8 mouse cellular contexts compared by ENCODE assay signal in genomic region chr1:133047575-133047974, GRCm38 (mm10). TPM values are rescaled to one million over a fixed set of nuclear protein-coding genes. Genes with fewer than 3 reads are reported as not detected.
A peak's percentile ranks its signal among the peaks of the same experiment; 100 is the strongest.
DNase-seq lines count a peak whose midpoint lies in the region; ATAC-seq lines count a peak whose summit lies in the region.

No protein-coding gene starts in this region.

- 0 out of 2 replicates have a peak overlapping the region, but pooled peaks have one; percentile 5 for H3K27ac ChIP-seq in embryonic facial prominence, embryonic 11.5 days (replicated peaks; ENCODE audit: low read depth, low read length)
- peak overlapping the region; percentile 97 for H3K27ac ChIP-seq in hindbrain, embryonic 12.5 days
- H3K27ac ChIP-seq in midbrain, embryonic 12.5 days (replicated peaks) = peak overlapping the region; percentile 96

- peak overlapping the region; percentile 83 for H3K4me3 ChIP-seq in embryonic facial prominence, embryonic 11.5 days (ENCODE audit: low read depth, low read length)
- H3K4me3 ChIP-seq in hindbrain, embryonic 12.5 days = peak overlapping the region; percentile 86
- H3K4me3 ChIP-seq in midbrain, embryonic 12.5 days = peak overlapping the region; percentile 87

- no peaks in the 10 kb centered on the region for H3K27me3 ChIP-seq in embryonic facial prominence, embryonic 11.5 days (ENCODE audit: control insufficient read depth, insufficient read depth, low read length)
- no peaks in the 10 kb centered on the region for H3K27me3 ChIP-seq in hindbrain, embryonic 12.5 days
- H3K27me3 ChIP-seq in midbrain, embryonic 12.5 days = no peaks in the 10 kb centered on the region

- H3K9me3 ChIP-seq in embryonic facial prominence, embryonic 11.5 days (replicated peaks; ENCODE audit: control insufficient read depth, low read length) = no peaks in the 10 kb centered on the region
- no peaks in the 10 kb centered on the region for H3K9me3 ChIP-seq in hindbrain, embryonic 12.5 days (replicated peaks)
- no peaks in the 10 kb centered on the region for H3K9me3 ChIP-seq in midbrain, embryonic 12.5 days

- 47% methylated on average over 8 of the region's 8 CpGs for WGBS in embryonic facial prominence, embryonic 11.5 days
- 33% methylated on average over 8 of the region's 8 CpGs for WGBS in hindbrain, embryonic 12.5 days
- WGBS in midbrain, embryonic 12.5 days = 43% methylated on average over 8 of the region's 8 CpGs

- H3K4me2 ChIP-seq in embryonic facial prominence, embryonic 11.5 days (ENCODE audit: low read depth, low read length) = peak overlapping the region; percentile 91
- H3K4me2 ChIP-seq in hindbrain, embryonic 12.5 days (replicated peaks) = peak overlapping the region; percentile 87
- peak overlapping the region; percentile 85 for H3K4me2 ChIP-seq in midbrain, embryonic 12.5 days (replicated peaks)

- no peaks in the 10 kb centered on the region for H3K36me3 ChIP-seq in embryonic facial prominence, embryonic 11.5 days (replicated peaks; ENCODE audit: control insufficient read depth, insufficient read depth, low read depth, low read length)
- no peaks in the 10 kb centered on the region for H3K36me3 ChIP-seq in hindbrain, embryonic 12.5 days
- no peaks in the 10 kb centered on the region for H3K36me3 ChIP-seq in midbrain, embryonic 12.5 days

- peak overlapping the region; percentile 97; the same call in 1 of the 2 replicates for H3K9ac ChIP-seq in embryonic facial prominence, embryonic 11.5 days (replicated peaks; ENCODE audit: low read length)
- peak overlapping the region; percentile 98 for H3K9ac ChIP-seq in hindbrain, embryonic 12.5 days
- peak overlapping the region; percentile 97 for H3K9ac ChIP-seq in midbrain, embryonic 12.5 days (replicated peaks)

- peak; percentile 94 for DNase-seq in heart, adult 11 months
- DNase-seq in heart, postnatal 4 days = no peak
- DNase-seq in embryonic facial prominence, embryonic 11.5 days (ENCODE audit: low spot score) = no peak
- DNase-seq in cerebellum, adult 9-10 months = no peak
- no peak for DNase-seq in frontal cortex, postnatal 14 days (ENCODE audit: low spot score in 2 of 2)

- peaks cover 6% of the 10 kb centered on the region for H3K4me1 ChIP-seq in embryonic facial prominence, embryonic 11.5 days (ENCODE audit: control insufficient read depth, insufficient read depth, low read length)
- peaks cover 58% of the 10 kb centered on the region for H3K4me1 ChIP-seq in hindbrain, embryonic 12.5 days
- H3K4me1 ChIP-seq in midbrain, embryonic 12.5 days = peaks cover 59% of the 10 kb centered on the region

- no peak for ATAC-seq in embryonic facial prominence, embryonic 11.5 days (replicated peaks; ENCODE audit: insufficient number of reproducible peaks, low FRiP score, low TSS enrichment, low read depth)
- no peak for ATAC-seq in hindbrain, embryonic 12.5 days (ENCODE audit: low FRiP score)
- ATAC-seq in midbrain, embryonic 12.5 days (ENCODE audit: low FRiP score, low read depth) = no peak
- no peak for ATAC-seq in monocyte, adult 5-6 weeks (replicated peaks; ENCODE audit: insufficient number of reproducible peaks, low FRiP score, low TSS enrichment, poor library complexity, severe bottlenecking)

RNA-seq across cellular contexts. Expression of gene Pik3c2b, which starts 2.1 kb away (rescaled TPM):
- total RNA-seq in heart, postnatal 4 days (2021) = 10 to 100 TPM; 29.8 to 30.8 TPM
- polyA plus RNA-seq in embryonic facial prominence, embryonic 11.5 days (2014; fragmentation: Nextera tagmentation; extraction: Ambion mirVana) = 6.5 and 8.2 TPM in 2 replicates
- 17.0 and 19.8 TPM in 2 replicates for polyA plus RNA-seq in hindbrain, embryonic 12.5 days (2016; fragmentation: Nextera tagmentation; extraction: Ambion mirVana)
- 21.3 and 21.7 TPM in 2 replicates for polyA plus RNA-seq in midbrain, embryonic 12.5 days (2016; fragmentation: Nextera tagmentation; extraction: Ambion mirVana)
- 1.4 to 5.4 TPM (median 1.9 TPM) in 3 replicates for total RNA-seq in monocyte, adult 5-6 weeks (2017)

RNA-seq across cellular contexts. Expression of gene Mdm4, which starts 17.2 kb away (rescaled TPM):
- total RNA-seq in heart, postnatal 4 days (2021) = 10 to 100 TPM; 55.1 to 59.8 TPM
- polyA plus RNA-seq in embryonic facial prominence, embryonic 11.5 days (2014; fragmentation: Nextera tagmentation; extraction: Ambion mirVana) = 33.7 and 35.7 TPM in 2 replicates
- 47.6 and 49.1 TPM in 2 replicates for polyA plus RNA-seq in hindbrain, embryonic 12.5 days (2016; fragmentation: Nextera tagmentation; extraction: Ambion mirVana)
- 50.1 and 56.4 TPM in 2 replicates for polyA plus RNA-seq in midbrain, embryonic 12.5 days (2016; fragmentation: Nextera tagmentation; extraction: Ambion mirVana)
- 113 to 271 TPM (median 138 TPM) in 3 replicates for total RNA-seq in monocyte, adult 5-6 weeks (2017)

Comparison
In these comparisons a context has a peak if more than half of its experiments do, and no peak if none do; other contexts are left out.
1. H3K27ac ChIP-seq: peak in every context shown above with its lines; median percentile 97 in hindbrain, embryonic 12.5 days; 96 in midbrain, embryonic 12.5 days; 5 in embryonic facial prominence, embryonic 11.5 days.